Mouse (Mus musculus) hindbrain, embryonic 11.5 days (tissue): Measurements from ENCODE around the gene Mvb12a. TPM values are rescaled to one million over a fixed set of nuclear protein-coding genes. Genes with fewer than 3 reads are reported as not detected.

ENCODE experiments used
- ATAC-seq: fragments of 200-750 bp; cut with Nextera tagmentation; 2 replicates; pipeline ENCODE4 v1.8.0; 2017; ENCODE audit warnings: mild to moderate bottlenecking, moderate TSS enrichment, moderate library complexity; ENCODE audit not compliant: low FRiP score
- DNase-seq: peaks from one replicate; pipeline ENCODE4 v3.0.0-alpha.2; 2015; ENCODE audit warnings: low spot score
- H3K27ac ChIP-seq: fragments of 300-500 bp; sonication (generic); 2 replicates; pipeline ENCODE4 v1.5.1; 2014; ENCODE audit warnings: mild to moderate bottlenecking, low read depth, low read length
- H3K27me3 ChIP-seq: fragments of 300-500 bp; sonication (generic); 2 replicates; pipeline ENCODE4 v1.6.1; 2014; ENCODE audit warnings: mild to moderate bottlenecking, low read length, moderate library complexity, mixed read lengths; ENCODE audit not compliant: control insufficient read depth, insufficient read depth
- H3K36me3 ChIP-seq: fragments of 300-500 bp; sonication (generic); 2 replicates; pipeline ENCODE4 v1.6.1; 2014; ENCODE audit warnings: mild to moderate bottlenecking, low read length, moderate library complexity, mixed read lengths; ENCODE audit not compliant: control insufficient read depth, insufficient read depth
- H3K4me1 ChIP-seq: fragments of 300-500 bp; sonication (generic); replicated peaks from 2 replicates; pipeline ENCODE4 v1.6.1; 2014; ENCODE audit warnings: low read length, mixed read lengths; ENCODE audit not compliant: control insufficient read depth, insufficient read depth
- H3K4me2 ChIP-seq: fragments of 300-500 bp; sonication (generic); replicated peaks from 2 replicates; pipeline ENCODE4 v1.6.1; 2014; ENCODE audit warnings: mild to moderate bottlenecking, low read depth, low read length
- H3K4me3 ChIP-seq: fragments of 300-500 bp; sonication (generic); 2 replicates; pipeline ENCODE4 v1.5.1; 2014; ENCODE audit warnings: low read depth, low read length
- H3K9ac ChIP-seq: fragments of 300-500 bp; sonication (generic); 2 replicates; pipeline ENCODE4 v1.6.1; 2014; ENCODE audit warnings: low read depth, low read length
- H3K9me3 ChIP-seq: fragments of 300-500 bp; sonication (generic); 2 replicates; pipeline ENCODE4 v1.6.1; 2016; ENCODE audit warnings: low read length; ENCODE audit not compliant: control insufficient read depth
- WGBS: fragments of 180-500 bp; shearing (Covaris S2); extraction: QIAGEN DNeasy Blood & Tissue Kit; methylation state at CpG from one replicate; pipeline ENCODE4 v1.1.7; 2014; 5-methylcytosine and 5-hydroxymethylcytosine counted together
- polyA plus RNA-seq: library from polyadenylated mRNA; unstranded; fragments of >200 nt; fragmentation: Nextera tagmentation; extraction: Ambion mirVana; gene quantifications from 2 replicates; pipeline ENCODE4 v1.2.1, GENCODE M21; 2014

The Mvb12a gene
- 54.3 and 61.1 TPM in 2 replicates for polyA plus RNA-seq

DNA sequence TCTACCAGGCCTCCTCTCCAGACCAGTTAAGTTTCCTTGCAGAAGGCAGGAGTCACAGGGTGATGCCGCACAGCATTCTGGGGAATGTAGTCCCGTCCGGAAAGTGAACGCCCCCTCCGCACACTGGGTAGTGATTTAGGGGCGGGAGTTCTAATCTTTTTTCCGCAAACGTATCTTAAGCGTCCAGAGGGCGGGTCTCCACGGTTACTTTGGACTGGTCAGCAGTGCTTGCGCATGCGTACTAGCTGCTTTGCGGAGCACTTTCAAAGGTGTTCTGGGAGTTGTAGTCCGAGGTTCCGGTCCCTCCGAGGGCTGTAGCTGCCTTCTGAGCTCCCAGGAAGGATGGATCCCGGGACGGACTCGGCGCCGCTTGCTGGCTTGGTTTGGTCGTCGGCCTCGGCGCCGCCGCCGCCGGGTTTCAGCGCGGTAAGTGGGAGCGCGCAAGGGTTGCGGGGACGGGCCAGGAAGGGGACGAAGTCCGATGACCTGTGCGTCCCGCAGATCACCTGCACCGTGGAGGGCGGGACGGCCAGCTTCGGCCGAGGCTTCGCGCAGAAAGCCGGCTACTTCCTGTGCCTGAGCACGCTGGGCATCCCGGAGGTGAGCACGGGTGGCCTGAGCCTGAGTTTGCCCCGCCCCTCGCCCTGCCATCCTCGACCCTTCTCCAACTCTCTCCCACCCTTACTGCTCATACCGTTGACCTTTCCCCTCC, at the start of gene Mvb12a:
Gene Mvb12a (plus strand): TSS at position 291 of the 712 bp plus-strand sequence.
- Histone ChIP-seq H3K9ac (peak within 1 kb of the TSS; percentile 64), H3K4me2 (peak within 1 kb of the TSS; percentile 88), H3K9me3 (no peaks in the 10 kb centered on the region), H3K4me1 (0 out of 2 replicates have a peak, but pooled peaks cover 2% of the 10 kb centered on the region), H3K4me3 (peak within 1 kb of the TSS; percentile 71), H3K27me3 (no peaks in the 10 kb centered on the region), H3K36me3 (0 out of 2 replicates have a peak, but pooled peaks cover 6% of the 10 kb centered on the region), H3K27ac (peak within 1 kb of the TSS; percentile 48)
- DNase-seq (peak; percentile 98), ATAC-seq (peak; percentile 98)
- under 1% methylated on average over 55 of the region's 55 CpGs for WGBS

DNA sequence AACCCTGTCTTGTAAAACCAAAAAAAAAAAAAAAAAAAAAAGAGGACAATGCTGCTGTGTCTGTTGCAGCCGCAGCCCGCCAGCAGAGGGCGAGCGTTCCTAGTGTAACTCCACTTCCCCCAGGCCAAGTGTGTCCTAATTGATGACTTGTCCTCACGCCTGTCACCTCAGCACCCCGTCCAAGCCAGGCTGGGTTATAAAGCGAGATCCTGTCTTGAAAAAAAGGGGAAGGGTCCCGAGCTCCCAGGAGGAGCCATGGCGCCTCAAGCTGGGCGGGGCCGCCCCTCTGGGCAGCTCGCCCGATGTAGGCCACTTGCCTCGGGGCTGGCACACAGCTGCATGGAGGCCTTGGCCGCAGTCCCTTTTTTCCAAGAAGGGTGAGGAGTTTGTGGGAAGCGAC, 47.7 kb upstream of the Mvb12a start:
- Histone ChIP-seq H3K27ac (no peak overlapping the region), H3K9me3 (no peaks in the 10 kb centered on the region), H3K36me3 (0 out of 2 replicates have a peak, but pooled peaks cover 3% of the 10 kb centered on the region), H3K4me1 (no peaks in the 10 kb centered on the region; the same call in 1 of the 2 replicates), H3K27me3 (no peaks in the 10 kb centered on the region), H3K9ac (no peak overlapping the region), H3K4me3 (no peak overlapping the region), H3K4me2 (no peak overlapping the region)
- 33% methylated on average over 15 of the region's 16 CpGs for WGBS
- DNase-seq (peak; percentile 90), ATAC-seq (peak; percentile 77)

- Histone ChIP-seq H3K9me3 (no peaks in the 10 kb centered on the region), H3K36me3 (0 out of 2 replicates have a peak, but pooled peaks cover 3% of the 10 kb centered on the region), H3K27ac (no peak overlapping the region), H3K4me3 (no peak overlapping the region), H3K9ac (no peak overlapping the region), H3K27me3 (no peaks in the 10 kb centered on the region), H3K4me2 (no peak overlapping the region), H3K4me1 (no peaks in the 10 kb centered on the region; the same call in 1 of the 2 replicates)
- 90% methylated on average over 5 of the region's 5 CpGs for WGBS
- no peak for DNase-seq
- no peak for ATAC-seq
Measured at GRCm38 (mm10) chr8:71495811-71496210, 46.9 kb upstream of the Mvb12a start.

- Histone ChIP-seq H3K9ac (no peak overlapping the region), H3K27ac (no peak overlapping the region), H3K4me3 (no peak overlapping the region), H3K27me3 (no peaks in the 10 kb centered on the region), H3K4me2 (no peak overlapping the region), H3K36me3 (0 out of 2 replicates have a peak, but pooled peaks cover 3% of the 10 kb centered on the region), H3K9me3 (no peaks in the 10 kb centered on the region), H3K4me1 (no peaks in the 10 kb centered on the region; the same call in 1 of the 2 replicates)
- WGBS, result 50% methylated on average over 11 of the region's 11 CpGs
- DNase-seq (no peak), ATAC-seq (no peak)
Measured at GRCm38 (mm10) chr8:71496481-71496880, 46.2 kb upstream of the Mvb12a start.

DNA sequence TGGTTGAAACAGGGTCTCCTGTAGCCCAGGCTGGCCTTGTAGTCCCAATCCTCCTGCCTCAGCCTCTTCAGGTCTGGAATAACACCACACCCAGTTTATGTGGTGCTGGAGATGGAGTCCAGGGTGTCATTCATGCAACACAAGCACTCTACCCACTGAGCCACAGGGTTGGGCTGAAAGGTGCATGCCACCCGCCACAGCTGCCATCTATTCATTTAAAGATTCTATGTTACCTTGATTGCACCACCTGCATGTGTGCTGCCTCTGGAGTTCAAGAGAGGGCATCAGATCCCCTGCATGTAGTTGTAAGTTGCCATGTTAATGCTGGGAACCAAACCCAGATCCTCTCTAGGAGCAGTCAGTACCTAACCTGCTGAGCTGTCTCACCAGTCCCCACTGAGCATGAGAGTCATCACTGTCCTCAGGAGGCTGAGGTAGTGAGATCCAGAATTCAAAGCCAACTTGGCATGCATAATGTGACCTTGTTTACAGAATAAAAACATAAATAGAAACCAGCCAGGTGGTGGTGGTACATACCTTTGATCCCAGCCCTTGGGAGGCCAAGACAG, 45.6 kb upstream of the Mvb12a start:
- 100% methylated on average over 1 of the region's 1 CpGs for WGBS
- no peak overlapping the region for H3K27ac ChIP-seq
- H3K9me3 ChIP-seq, result no peaks in the 10 kb centered on the region
- H3K4me1 ChIP-seq, result no peaks in the 10 kb centered on the region; the same call in 1 of the 2 replicates
- DNase-seq (no peak), ATAC-seq (no peak)
- H3K9ac ChIP-seq, result no peak overlapping the region
- H3K27me3 ChIP-seq, result no peaks in the 10 kb centered on the region
- no peak overlapping the region for H3K4me2 ChIP-seq
- H3K36me3 ChIP-seq, result 0 out of 2 replicates have a peak, but pooled peaks cover under 1% of the 10 kb centered on the region
- no peak overlapping the region for H3K4me3 ChIP-seq

- no peaks in the 10 kb centered on the region for H3K36me3 ChIP-seq
- H3K27ac ChIP-seq, result 0 out of 2 replicates have a peak overlapping the region, but pooled peaks have one; percentile 14
- WGBS, result 21% methylated on average over 15 of the region's 15 CpGs
- H3K9ac ChIP-seq, result no peak overlapping the region
- no peak for DNase-seq
- no peak overlapping the region for H3K4me3 ChIP-seq
- no peaks in the 10 kb centered on the region for H3K27me3 ChIP-seq
- ATAC-seq, result no peak
- H3K9me3 ChIP-seq, result no peaks in the 10 kb centered on the region
- no peak overlapping the region for H3K4me2 ChIP-seq
- no peaks in the 10 kb centered on the region; the same call in 1 of the 2 replicates for H3K4me1 ChIP-seq
Measured at GRCm38 (mm10) chr8:71497881-71498501, 44.7 kb upstream of the Mvb12a start.

GRCm38 (mm10) chr8:71498816-71499690, 43.7 kb upstream of the Mvb12a start:
- Histone ChIP-seq H3K4me2 (no peak overlapping the region), H3K9me3 (no peaks in the 10 kb centered on the region), H3K27ac (no peak overlapping the region), H3K4me3 (no peak overlapping the region), H3K27me3 (no peaks in the 10 kb centered on the region), H3K4me1 (no peaks in the 10 kb centered on the region; the same call in 1 of the 2 replicates), H3K9ac (no peak overlapping the region), H3K36me3 (no peaks in the 10 kb centered on the region)
- DNase-seq (no peak), ATAC-seq (no peak)
- 46% methylated on average over 14 of the region's 16 CpGs for WGBS

GRCm38 (mm10) chr8:71504349-71504748, 38.4 kb upstream of the Mvb12a start:
- no peaks in the 10 kb centered on the region for H3K9me3 ChIP-seq
- no peak overlapping the region for H3K4me3 ChIP-seq
- no peak for ATAC-seq
- peaks cover 34% of the 10 kb centered on the region for H3K27me3 ChIP-seq
- no peak overlapping the region for H3K9ac ChIP-seq
- H3K27ac ChIP-seq, result no peak overlapping the region
- H3K4me1 ChIP-seq, result peaks cover 4% of the 10 kb centered on the region; the same call in 1 of the 2 replicates
- 91% methylated on average over 4 of the region's 4 CpGs for WGBS
- no peak overlapping the region for H3K4me2 ChIP-seq
- H3K36me3 ChIP-seq, result no peaks in the 10 kb centered on the region
- DNase-seq, result no peak
